Mouse (Mus musculus) limb, embryonic 11.5 days (tissue): ENCODE data around the gene Crbn. TPM values are rescaled to one million over a fixed set of nuclear protein-coding genes. Genes with fewer than 3 reads are reported as not detected.

Experiments
- ATAC-seq: fragments of 200-750 bp; cut with Nextera tagmentation; 2 replicates; pipeline ENCODE4 v1.8.0; 2017; ENCODE audit warnings: low read depth; ENCODE audit not compliant: insufficient number of reproducible peaks, low FRiP score, low TSS enrichment
- DNase-seq: peaks from one replicate; pipeline ENCODE4 v3.0.0-alpha.2; 2015; ENCODE audit warnings: low spot score
- H3K27ac ChIP-seq: fragments of 300-500 bp; sonication (generic); replicated peaks from 2 replicates; pipeline ENCODE4 v1.5.1; 2014; ENCODE audit warnings: low read depth, mild to moderate bottlenecking, low read length
- H3K27me3 ChIP-seq: fragments of 300-500 bp; sonication (generic); 2 replicates; pipeline ENCODE4 v1.6.1; 2014; ENCODE audit warnings: mild to moderate bottlenecking, low read length, mixed read lengths; ENCODE audit not compliant: control insufficient read depth, insufficient read depth
- H3K36me3 ChIP-seq: fragments of 300-500 bp; sonication (generic); 2 replicates; pipeline ENCODE4 v1.6.1; 2014; ENCODE audit warnings: mild to moderate bottlenecking, low read length, moderate library complexity, mixed read lengths; ENCODE audit not compliant: control insufficient read depth, insufficient read depth
- H3K4me1 ChIP-seq: fragments of 300-500 bp; sonication (generic); 2 replicates; pipeline ENCODE4 v1.6.1; 2014; ENCODE audit warnings: low read length, mixed read lengths; ENCODE audit not compliant: control insufficient read depth, insufficient read depth
- H3K4me2 ChIP-seq: fragments of 300-500 bp; sonication (generic); 2 replicates; pipeline ENCODE4 v1.6.1; 2014; ENCODE audit warnings: low read depth, mild to moderate bottlenecking, moderate library complexity; ENCODE audit not compliant: severe bottlenecking
- H3K4me3 ChIP-seq: fragments of 300-500 bp; sonication (generic); 2 replicates; pipeline ENCODE4 v1.5.1; 2014; ENCODE audit warnings: low read depth, low read length
- H3K9ac ChIP-seq: fragments of 300-500 bp; sonication (generic); 2 replicates; pipeline ENCODE4 v1.6.1; 2014; ENCODE audit warnings: mild to moderate bottlenecking, low read length
- H3K9me3 ChIP-seq: fragments of 300-500 bp; sonication (generic); 2 replicates; pipeline ENCODE4 v1.6.1; 2016; ENCODE audit warnings: low read length; ENCODE audit not compliant: control insufficient read depth
- WGBS: fragments of 180-500 bp; shearing (Covaris S2); extraction: QIAGEN DNeasy Blood & Tissue Kit; methylation state at CpG from one replicate; pipeline ENCODE4 v1.1.7; 2014; 5-methylcytosine and 5-hydroxymethylcytosine counted together
- polyA plus RNA-seq: library from polyadenylated mRNA; unstranded; fragments of >200 nt; fragmentation: Nextera tagmentation; extraction: Ambion mirVana; gene quantifications from 2 replicates; pipeline ENCODE4 v1.2.1, GENCODE M21; 2014

The Crbn gene
- 46.0 and 47.3 TPM in 2 replicates for polyA plus RNA-seq

GRCm38 (mm10) chr6:106799333-106800226 is at the start of gene Crbn:
Gene Crbn (minus strand): TSS chr6:106800077.
- peak; percentile 93 for ATAC-seq
- WGBS: 2% methylated on average over 56 of the region's 57 CpGs
- H3K9ac ChIP-seq: peak within 1 kb of the TSS; percentile 56
- H3K27me3 ChIP-seq: no peaks in the 10 kb centered on the region
- peak within 1 kb of the TSS; percentile 59 for H3K4me3 ChIP-seq
- DNase-seq: peak; percentile 93
- H3K36me3 ChIP-seq: no peaks in the 10 kb centered on the region
- no peaks in the 10 kb centered on the region for H3K9me3 ChIP-seq
- no peak within 1 kb of the TSS for H3K27ac ChIP-seq
- H3K4me2 ChIP-seq: peak within 1 kb of the TSS; percentile 67
- H3K4me1 ChIP-seq: peaks cover 5% of the 10 kb centered on the region; the same call in 1 of the 2 replicates

GRCm38 (mm10) chr6:106840181-106840580 is 40.3 kb upstream of the Crbn start:
- WGBS: 64% methylated on average over 1 of the region's 1 CpGs
- ATAC-seq (no peak), DNase-seq (no peak)
- H3K4me3 ChIP-seq: no peak overlapping the region
- no peak overlapping the region for H3K27ac ChIP-seq
- H3K4me2 ChIP-seq: no peak overlapping the region
- no peaks in the 10 kb centered on the region for H3K36me3 ChIP-seq
- H3K9me3 ChIP-seq: no peaks in the 10 kb centered on the region
- H3K4me1 ChIP-seq: no peaks in the 10 kb centered on the region
- H3K9ac ChIP-seq: no peak overlapping the region
- H3K27me3 ChIP-seq: no peaks in the 10 kb centered on the region

- H3K9me3 ChIP-seq: no peaks in the 10 kb centered on the region
- DNase-seq: no peak
- 77% methylated on average over 3 of the region's 3 CpGs for WGBS
- ATAC-seq: no peak
- no peaks in the 10 kb centered on the region for H3K4me1 ChIP-seq
- no peak overlapping the region for H3K27ac ChIP-seq
- no peak overlapping the region for H3K4me2 ChIP-seq
- no peaks in the 10 kb centered on the region for H3K36me3 ChIP-seq
- no peaks in the 10 kb centered on the region for H3K27me3 ChIP-seq
- H3K9ac ChIP-seq: no peak overlapping the region
- no peak overlapping the region for H3K4me3 ChIP-seq
Observed at GRCm38 (mm10) chr6:106838053-106838452, 38.2 kb upstream of the Crbn start.

GRCm38 (mm10) chr6:106835316-106835715 is 35.4 kb upstream of the Crbn start:
- 83% methylated on average over 2 of the region's 2 CpGs for WGBS
- DNase-seq (no peak), ATAC-seq (no peak)
- no peaks in the 10 kb centered on the region for H3K36me3 ChIP-seq
- H3K27me3 ChIP-seq: no peaks in the 10 kb centered on the region
- no peak overlapping the region for H3K4me2 ChIP-seq
- no peaks in the 10 kb centered on the region for H3K9me3 ChIP-seq
- no peaks in the 10 kb centered on the region for H3K4me1 ChIP-seq
- no peak overlapping the region for H3K9ac ChIP-seq
- H3K4me3 ChIP-seq: no peak overlapping the region
- no peak overlapping the region for H3K27ac ChIP-seq

- no peak for ATAC-seq
- no peaks in the 10 kb centered on the region for H3K36me3 ChIP-seq
- WGBS: 71% methylated on average over 1 of the region's 1 CpGs
- H3K27me3 ChIP-seq: no peaks in the 10 kb centered on the region
- no peaks in the 10 kb centered on the region for H3K9me3 ChIP-seq
- DNase-seq: no peak
- no peak overlapping the region for H3K9ac ChIP-seq
- no peak overlapping the region for H3K4me2 ChIP-seq
- no peak overlapping the region for H3K27ac ChIP-seq
- H3K4me1 ChIP-seq: no peaks in the 10 kb centered on the region
- H3K4me3 ChIP-seq: no peak overlapping the region
Observed at GRCm38 (mm10) chr6:106822329-106822728, 22.5 kb upstream of the Crbn start.

- ATAC-seq (no peak), DNase-seq (no peak)
- Histone ChIP-seq H3K27me3 (no peaks in the 10 kb centered on the region), H3K9me3 (no peaks in the 10 kb centered on the region), H3K36me3 (no peaks in the 10 kb centered on the region), H3K4me1 (no peaks in the 10 kb centered on the region), H3K4me3 (no peak overlapping the region), H3K9ac (no peak overlapping the region), H3K27ac (no peak overlapping the region), H3K4me2 (no peak overlapping the region)
Observed at GRCm38 (mm10) chr6:106820566-106820965, 20.7 kb upstream of the Crbn start.

GRCm38 (mm10) chr6:106819906-106820305 is 20.0 kb upstream of the Crbn start:
- H3K36me3 ChIP-seq: no peaks in the 10 kb centered on the region
- H3K4me3 ChIP-seq: no peak overlapping the region
- DNase-seq: no peak
- H3K27ac ChIP-seq: no peak overlapping the region
- H3K9me3 ChIP-seq: no peaks in the 10 kb centered on the region
- no peak overlapping the region for H3K9ac ChIP-seq
- H3K27me3 ChIP-seq: no peaks in the 10 kb centered on the region
- ATAC-seq: no peak
- H3K4me2 ChIP-seq: no peak overlapping the region
- WGBS: 73% methylated on average over 3 of the region's 3 CpGs
- H3K4me1 ChIP-seq: no peaks in the 10 kb centered on the region

- ATAC-seq (no peak), DNase-seq (no peak)
- Histone ChIP-seq H3K27me3 (no peaks in the 10 kb centered on the region), H3K9me3 (no peaks in the 10 kb centered on the region), H3K36me3 (no peaks in the 10 kb centered on the region), H3K9ac (no peak overlapping the region), H3K4me2 (no peak overlapping the region), H3K4me3 (no peak overlapping the region), H3K27ac (no peak overlapping the region), H3K4me1 (no peaks in the 10 kb centered on the region)
Observed at GRCm38 (mm10) chr6:106819246-106819645, 19.4 kb upstream of the Crbn start.
